Mouse (Mus musculus): ENCODE data around the gene Aco1. TPM values are rescaled to one million over a fixed set of nuclear protein-coding genes. Genes with fewer than 3 reads are reported as not detected.

The Aco1 gene
- polyA plus RNA-seq, 1 experiment from 2014 or later = 53.3 TPM

Other genes with a start within 250 kb of the Aco1 start
- gene Ddx58, start 96.7 kb downstream of the Aco1 start, polyA plus RNA-seq (2016; fragmentation: Nextera tagmentation; extraction: Ambion mirVana) = 2.5 and 3.0 TPM in 2 replicates
- gene Smim27, start 126.5 kb downstream of the Aco1 start, polyA plus RNA-seq (2016; fragmentation: Nextera tagmentation; extraction: Ambion mirVana) = 26.4 and 26.7 TPM in 2 replicates
- 46.0 and 49.0 TPM in 2 replicates for gene Topors, start 126.8 kb downstream of the Aco1 start, polyA plus RNA-seq (2016; fragmentation: Nextera tagmentation; extraction: Ambion mirVana)
- gene Ndufb6, start 136.3 kb downstream of the Aco1 start, polyA plus RNA-seq (2016; fragmentation: Nextera tagmentation; extraction: Ambion mirVana) = 307 and 312 TPM in 2 replicates